Mouse (Mus musculus): Measurements from ENCODE around the gene Nsrp1. TPM values are rescaled to one million over a fixed set of nuclear protein-coding genes. Genes with fewer than 3 reads are reported as not detected.

Nsrp1 gene
- polyA plus RNA-seq, 1 experiment from 2014 or later: 50.9 TPM

DNA sequence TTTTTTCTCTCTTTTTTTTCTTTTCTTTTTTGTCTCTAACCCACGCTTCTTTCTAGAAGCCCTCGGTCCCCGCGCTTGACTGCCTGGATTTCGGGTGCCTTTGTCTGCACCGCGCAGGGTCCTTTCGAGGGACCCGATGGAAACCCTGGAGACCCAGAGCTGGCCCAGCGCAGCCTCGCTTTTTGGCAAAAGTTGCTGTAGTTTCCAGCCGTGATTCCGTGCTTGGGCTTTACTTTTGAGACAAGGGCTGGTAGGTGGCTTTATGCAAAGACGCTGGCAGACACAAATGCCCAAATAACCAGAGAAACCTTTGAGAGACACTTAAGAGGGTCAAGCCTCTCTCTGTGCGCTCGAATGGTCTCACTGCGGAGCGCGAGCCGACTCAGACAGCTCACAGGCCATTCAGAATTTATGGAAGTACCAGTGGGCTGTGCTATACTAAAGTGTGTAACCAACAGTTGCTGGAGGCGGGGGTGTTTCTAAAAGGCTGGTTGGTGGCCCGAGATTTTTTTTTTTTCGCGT, 79.5 kb downstream of the Nsrp1 start:
- H3K4me3 ChIP-seq (replicated peaks; ENCODE audit: low read length): peak overlapping the region; percentile 52
- no peaks in the 10 kb centered on the region for H3K9me3 ChIP-seq (ENCODE audit: control insufficient read depth, low read length)
- peaks cover 22% of the 10 kb centered on the region for H3K4me1 ChIP-seq (replicated peaks; ENCODE audit: control insufficient read depth, insufficient read depth, low read length)
- H3K27me3 ChIP-seq (replicated peaks; ENCODE audit: control insufficient read depth, insufficient read depth, low read length): peaks cover 36% of the 10 kb centered on the region
- H3K4me2 ChIP-seq (ENCODE audit: low read length): peak overlapping the region; percentile 88
- no peak for ATAC-seq
- H3K27ac ChIP-seq (ENCODE audit: low read length): no peak overlapping the region
- no peaks in the 10 kb centered on the region for H3K36me3 ChIP-seq (ENCODE audit: control insufficient read depth, insufficient read depth)
- WGBS: 8% methylated on average over 24 of the region's 24 CpGs
- H3K9ac ChIP-seq (replicated peaks; ENCODE audit: low read depth, low read length): no peak overlapping the region

DNA sequence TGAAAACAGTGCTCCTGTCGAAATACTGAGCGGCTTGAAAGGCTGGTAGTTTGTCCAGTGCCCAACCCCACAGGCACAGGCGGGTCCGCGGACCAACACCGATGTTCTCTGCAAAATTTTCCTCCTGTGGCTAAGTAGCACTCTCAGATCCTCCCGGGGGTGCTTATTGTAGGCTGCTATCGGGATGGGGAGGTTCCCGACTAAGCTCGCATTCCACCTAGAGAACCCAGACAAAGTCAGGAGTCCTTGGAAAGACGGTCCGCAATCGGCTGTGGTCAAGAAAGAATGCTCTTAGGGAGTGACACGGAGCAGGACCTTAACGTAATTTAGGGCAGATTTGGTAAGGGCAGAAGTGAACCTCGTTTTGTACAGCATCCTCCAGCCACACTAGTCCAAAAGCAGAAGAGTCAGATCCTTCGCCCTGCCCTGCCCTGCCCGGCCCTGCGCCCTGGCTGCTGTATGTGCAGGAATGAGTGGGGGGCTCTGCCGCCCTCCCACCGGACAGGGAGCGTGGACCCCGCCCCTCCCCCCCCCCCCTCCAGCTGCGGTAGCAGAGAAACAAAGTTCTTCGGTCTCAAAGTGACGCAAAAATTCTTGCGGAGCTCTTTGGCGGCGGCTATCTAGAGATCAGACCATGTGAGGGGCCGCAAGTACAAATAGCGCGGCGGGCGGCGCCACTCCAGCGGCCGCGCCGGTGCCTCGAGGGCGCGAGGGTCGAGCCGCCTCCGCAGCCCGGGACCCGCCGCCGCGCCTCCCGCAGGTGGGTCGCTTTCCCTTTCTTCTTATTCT, 80.1 kb downstream of the Nsrp1 start, which contains the start of gene Slc6a4:
Gene Slc6a4, plus strand, starts transcription at position 688 of the 789 bp plus-strand sequence.
- H3K4me2 ChIP-seq (ENCODE audit: low read length): peak within 1 kb of the TSS; percentile 88
- H3K4me3 ChIP-seq (replicated peaks; ENCODE audit: low read length): peak within 1 kb of the TSS; percentile 52
- ATAC-seq: no peak
- WGBS: under 1% methylated on average over 51 of the region's 52 CpGs
- H3K36me3 ChIP-seq (ENCODE audit: control insufficient read depth, insufficient read depth): no peaks in the 10 kb centered on the region
- peaks cover 36% of the 10 kb centered on the region for H3K27me3 ChIP-seq (replicated peaks; ENCODE audit: control insufficient read depth, insufficient read depth, low read length)
- H3K4me1 ChIP-seq (replicated peaks; ENCODE audit: control insufficient read depth, insufficient read depth, low read length): peaks cover 22% of the 10 kb centered on the region
- no peak within 1 kb of the TSS for H3K27ac ChIP-seq (ENCODE audit: low read length)
- H3K9me3 ChIP-seq (ENCODE audit: control insufficient read depth, low read length): no peaks in the 10 kb centered on the region
- peak within 1 kb of the TSS; percentile 54 for H3K9ac ChIP-seq (replicated peaks; ENCODE audit: low read depth, low read length)

DNA sequence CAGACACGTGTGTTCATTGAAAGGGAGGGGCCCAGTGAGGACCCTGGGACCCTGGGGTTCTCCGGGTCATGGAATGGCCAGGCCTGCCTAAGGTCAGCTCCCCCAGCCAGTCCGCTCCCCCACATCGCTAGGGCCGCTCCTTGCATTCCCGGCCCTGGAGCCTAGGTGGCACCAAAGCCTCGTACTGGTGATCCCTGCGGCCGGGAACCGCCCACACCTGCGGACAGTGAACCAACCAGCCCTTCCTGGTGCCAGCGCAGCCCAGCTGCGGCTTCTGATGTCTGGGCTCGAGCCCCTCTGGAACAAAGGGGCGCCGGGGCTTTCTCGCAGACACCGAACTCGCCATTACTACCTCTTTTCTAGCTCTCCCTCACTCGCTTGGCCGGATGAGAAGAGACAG, 80.9 kb downstream of the Nsrp1 start:
- Histone ChIP-seq H3K27me3 (replicated peaks; ENCODE audit: control insufficient read depth, insufficient read depth, low read length) (peaks cover 36% of the 10 kb centered on the region), H3K4me3 (replicated peaks; ENCODE audit: low read length) (peak overlapping the region; percentile 52), H3K9me3 (ENCODE audit: control insufficient read depth, low read length) (no peaks in the 10 kb centered on the region), H3K4me2 (ENCODE audit: low read length) (peak overlapping the region; percentile 88), H3K9ac (replicated peaks; ENCODE audit: low read depth, low read length) (peak overlapping the region; percentile 54), H3K27ac (ENCODE audit: low read length) (no peak overlapping the region), H3K36me3 (ENCODE audit: control insufficient read depth, insufficient read depth) (no peaks in the 10 kb centered on the region), H3K4me1 (replicated peaks; ENCODE audit: control insufficient read depth, insufficient read depth, low read length) (peaks cover 22% of the 10 kb centered on the region)
- WGBS: under 1% methylated on average over 21 of the region's 21 CpGs
- peak; percentile 62; the same call in 1 of the 2 replicates for ATAC-seq

DNA sequence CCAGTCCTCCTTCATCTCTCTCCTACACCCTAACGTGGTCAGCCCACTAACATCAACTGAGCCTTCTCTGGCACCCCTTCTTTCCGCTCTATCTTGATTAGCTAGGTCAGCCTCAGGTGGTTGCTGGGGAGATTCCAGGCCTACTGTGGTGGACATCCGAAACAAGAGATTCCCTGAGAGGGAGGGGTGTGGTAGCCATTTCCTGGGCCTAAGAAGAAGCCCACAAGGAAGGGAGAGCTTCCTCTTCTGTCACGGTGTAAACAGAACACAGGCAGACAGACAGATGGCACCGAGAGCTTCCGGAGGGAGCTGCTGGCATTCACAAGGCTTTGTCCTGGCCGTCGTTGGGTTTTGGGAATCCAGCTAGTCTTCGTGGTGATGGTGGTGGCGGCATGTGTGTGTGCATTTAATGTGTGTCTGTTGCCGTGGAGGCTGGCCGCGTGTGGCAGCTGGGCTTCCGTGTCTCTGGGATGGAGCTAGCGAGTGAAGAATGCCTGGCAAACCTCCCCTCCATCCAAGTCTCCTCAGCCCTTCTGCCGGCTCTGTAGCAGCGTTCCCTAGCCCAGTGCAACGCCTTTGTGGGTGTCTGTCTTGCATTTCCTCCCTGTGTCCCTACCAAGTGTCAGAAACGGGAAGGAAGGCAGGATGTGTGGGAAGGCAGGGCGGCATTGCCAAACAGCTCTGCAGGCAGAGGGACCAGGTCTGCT, 82.1 kb downstream of the Nsrp1 start:
- WGBS: 49% methylated on average over 20 of the region's 20 CpGs
- ATAC-seq: no peak
- no peaks in the 10 kb centered on the region for H3K9me3 ChIP-seq (ENCODE audit: control insufficient read depth, low read length)
- H3K36me3 ChIP-seq (ENCODE audit: control insufficient read depth, insufficient read depth): no peaks in the 10 kb centered on the region
- peaks cover 22% of the 10 kb centered on the region for H3K4me1 ChIP-seq (replicated peaks; ENCODE audit: control insufficient read depth, insufficient read depth, low read length)
- no peak overlapping the region for H3K4me3 ChIP-seq (replicated peaks; ENCODE audit: low read length)
- no peak overlapping the region for H3K27ac ChIP-seq (ENCODE audit: low read length)
- H3K9ac ChIP-seq (replicated peaks; ENCODE audit: low read depth, low read length): no peak overlapping the region
- no peak overlapping the region for H3K4me2 ChIP-seq (ENCODE audit: low read length)
- peaks cover 32% of the 10 kb centered on the region for H3K27me3 ChIP-seq (replicated peaks; ENCODE audit: control insufficient read depth, insufficient read depth, low read length)

MicroRNAs encoded within 50 kb of the gene (microRNA counts, 519-probe panel; counts per million panel counts)
- microRNA mmu-miR-423-3p (2,767 counts per million, percentile 71 among the panel's probes with 10 or more counts), microRNA mmu-miR-423-5p (2,703 counts per million, percentile 69 among the panel's probes with 10 or more counts)

Small RNA genes lying within 50 kb of the gene (microRNA-seq; reads per million reads assigned to microRNA genes)
- 3,708 reads per million, percentile 89 among the genes with 10 or more reads in this experiment for gene Mir423

Other genes starting within 250 kb of the Nsrp1 start
- gene Cpd, start 231.4 kb downstream of the Nsrp1 start, polyA plus RNA-seq (2015; fragmentation: Nextera tagmentation; extraction: Ambion mirVana): 7.0 and 7.4 TPM in 2 replicates
- not detected in 2 replicates for gene Tmigd1, start 176.3 kb downstream of the Nsrp1 start, polyA plus RNA-seq (2015; fragmentation: Nextera tagmentation; extraction: Ambion mirVana)
- gene Blmh, start 153.6 kb downstream of the Nsrp1 start, polyA plus RNA-seq (2015; fragmentation: Nextera tagmentation; extraction: Ambion mirVana): 128 and 136 TPM in 2 replicates
- 0.27 and 0.72 TPM in 2 replicates for gene Slc6a4, start 79.8 kb downstream of the Nsrp1 start, polyA plus RNA-seq (2015; fragmentation: Nextera tagmentation; extraction: Ambion mirVana)
- 1.1 and 1.2 TPM in 2 replicates for gene Efcab5, start 110.5 kb upstream of the Nsrp1 start, polyA plus RNA-seq (2015; fragmentation: Nextera tagmentation; extraction: Ambion mirVana)
- 21.3 and 22.1 TPM in 2 replicates for gene Ssh2, start 137.9 kb upstream of the Nsrp1 start, polyA plus RNA-seq (2015; fragmentation: Nextera tagmentation; extraction: Ambion mirVana)